Mouse (Mus musculus): ENCODE results near the gene Xrra1. TPM values are rescaled to one million over a fixed set of nuclear protein-coding genes. Genes with fewer than 3 reads are reported as not detected.
A peak's percentile ranks its signal among the peaks of the same experiment; 100 is the strongest.

Gene Xrra1
- polyA plus RNA-seq, 1 experiment from 2014 or later = not detected

DNA sequence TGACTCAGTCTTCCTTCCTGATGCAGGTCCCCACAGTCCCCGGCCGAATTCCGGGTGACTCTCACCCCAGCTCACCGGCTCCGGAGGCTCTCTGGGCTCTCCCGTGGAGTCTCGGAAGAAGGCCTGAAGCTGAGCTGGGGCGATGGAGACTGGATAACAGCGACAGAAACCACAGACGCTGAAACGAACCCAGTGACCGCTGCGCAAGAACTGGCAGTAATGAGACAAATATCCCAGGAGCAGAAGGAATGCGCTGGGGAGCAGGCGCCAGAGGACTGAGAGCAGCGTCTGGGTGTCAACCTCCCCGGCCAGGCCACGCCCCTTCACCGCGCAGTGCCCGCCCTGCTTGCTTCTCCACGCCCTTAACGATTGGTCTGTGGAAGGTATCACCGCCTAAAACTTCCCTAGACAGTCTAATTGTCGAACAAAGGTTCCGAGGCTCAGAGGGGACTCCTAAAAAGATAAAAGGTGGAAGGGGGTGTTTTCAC is 30.8 kb upstream of the Xrra1 start, which contains the start of gene Neu3:
Gene Neu3, minus strand, starts transcription at position 335 of the 488 bp plus-strand sequence.
- Histone ChIP-seq H3K27ac (peak within 1 kb of the TSS; percentile 89), H3K4me3 (peak within 1 kb of the TSS; percentile 71), H3K27me3 (replicated peaks) (no peaks in the 10 kb centered on the region), H3K9me3 (replicated peaks) (no peaks in the 10 kb centered on the region), H3K4me1 (peaks cover 55% of the 10 kb centered on the region), H3K9ac (peak within 1 kb of the TSS; percentile 83), H3K4me2 (peak within 1 kb of the TSS; percentile 78), H3K36me3 (peaks cover 2% of the 10 kb centered on the region)
- ATAC-seq = peak; percentile 93
- under 1% methylated on average over 26 of the region's 26 CpGs for WGBS (ENCODE audit: insufficient replicate concordance)

DNA sequence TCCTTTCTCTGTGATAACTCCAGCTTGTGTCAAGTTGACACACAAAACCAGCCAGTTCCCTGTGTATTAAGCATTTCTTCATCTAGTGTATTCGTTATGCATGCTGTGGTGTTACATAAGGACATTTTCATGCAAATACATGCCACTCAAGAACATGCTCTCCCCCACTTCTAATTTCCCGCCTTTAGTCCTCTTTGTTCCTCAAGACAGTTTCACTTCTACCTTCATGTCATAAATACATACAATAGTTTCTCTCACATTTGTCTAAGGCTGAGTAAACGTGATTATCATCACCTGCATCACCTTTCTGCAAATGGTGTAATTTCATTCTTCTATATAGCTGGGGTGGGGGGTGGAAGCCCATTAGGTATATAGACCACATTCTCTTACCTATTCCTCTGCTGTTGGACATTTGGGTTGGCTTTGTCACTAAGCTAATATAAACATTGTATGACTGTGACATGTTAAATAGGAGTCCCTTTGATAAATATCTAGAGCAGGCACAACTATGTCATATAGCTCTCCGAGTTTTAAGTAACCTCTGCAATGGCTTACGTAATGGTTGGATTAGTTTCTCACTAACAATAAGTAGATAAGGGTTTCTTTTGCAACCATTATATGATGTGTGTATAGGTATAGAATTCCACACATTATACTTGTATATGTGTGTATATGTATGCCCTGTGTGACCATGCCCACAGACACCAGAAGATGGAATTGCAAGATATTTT is 25.6 kb upstream of the Xrra1 start:
- Histone ChIP-seq H3K27ac (no peak overlapping the region), H3K9me3 (replicated peaks) (no peaks in the 10 kb centered on the region), H3K36me3 (peaks cover 23% of the 10 kb centered on the region), H3K4me2 (no peak overlapping the region), H3K9ac (no peak overlapping the region), H3K27me3 (replicated peaks) (no peaks in the 10 kb centered on the region), H3K4me1 (peaks cover 23% of the 10 kb centered on the region), H3K4me3 (no peak overlapping the region)
- WGBS (ENCODE audit: insufficient replicate concordance) = 74% methylated on average over 5 of the region's 5 CpGs
- no peak for ATAC-seq

GRCm38 (mm10) chr7:99833846-99834222 is 25.1 kb upstream of the Xrra1 start:
- Histone ChIP-seq H3K4me2 (no peak overlapping the region), H3K27ac (no peak overlapping the region), H3K9ac (no peak overlapping the region), H3K9me3 (replicated peaks) (no peaks in the 10 kb centered on the region), H3K4me3 (no peak overlapping the region), H3K36me3 (peaks cover 29% of the 10 kb centered on the region), H3K27me3 (replicated peaks) (no peaks in the 10 kb centered on the region), H3K4me1 (peaks cover 18% of the 10 kb centered on the region)
- WGBS (ENCODE audit: insufficient replicate concordance) = 73% methylated on average over 2 of the region's 2 CpGs
- no peak for ATAC-seq

DNA sequence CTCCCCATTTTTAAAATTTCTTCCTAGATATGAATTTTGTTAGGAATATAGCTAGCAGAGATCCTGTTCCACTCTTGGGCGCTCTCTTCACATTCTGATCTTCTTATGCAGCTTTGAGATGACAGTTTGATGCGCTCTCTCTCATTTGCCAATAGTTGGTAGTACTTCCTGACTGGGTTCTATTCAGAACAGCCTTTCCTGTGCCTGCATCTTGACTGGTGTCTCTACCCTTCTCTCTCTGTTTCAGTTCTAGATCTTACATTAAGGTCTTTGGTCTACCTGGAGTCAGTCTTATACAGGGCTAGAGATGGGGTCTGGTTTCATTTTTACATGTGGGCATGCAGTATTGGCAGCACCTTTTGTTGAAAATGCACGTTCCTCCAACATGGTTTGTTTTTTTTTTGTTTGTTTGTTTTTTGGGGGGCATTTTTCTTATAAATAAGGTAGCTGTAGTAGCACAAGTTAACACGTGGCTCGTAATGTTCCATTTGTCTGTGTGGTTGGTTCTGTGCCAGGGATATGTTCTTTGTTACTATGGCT is 24.5 kb upstream of the Xrra1 start:
- Histone ChIP-seq H3K27me3 (replicated peaks) (no peaks in the 10 kb centered on the region), H3K4me1 (peaks cover 17% of the 10 kb centered on the region), H3K9ac (no peak overlapping the region), H3K4me3 (no peak overlapping the region), H3K9me3 (replicated peaks) (no peaks in the 10 kb centered on the region), H3K27ac (no peak overlapping the region), H3K4me2 (no peak overlapping the region), H3K36me3 (peaks cover 34% of the 10 kb centered on the region)
- ATAC-seq = no peak
- 75% methylated on average over 5 of the region's 5 CpGs for WGBS (ENCODE audit: insufficient replicate concordance)

DNA sequence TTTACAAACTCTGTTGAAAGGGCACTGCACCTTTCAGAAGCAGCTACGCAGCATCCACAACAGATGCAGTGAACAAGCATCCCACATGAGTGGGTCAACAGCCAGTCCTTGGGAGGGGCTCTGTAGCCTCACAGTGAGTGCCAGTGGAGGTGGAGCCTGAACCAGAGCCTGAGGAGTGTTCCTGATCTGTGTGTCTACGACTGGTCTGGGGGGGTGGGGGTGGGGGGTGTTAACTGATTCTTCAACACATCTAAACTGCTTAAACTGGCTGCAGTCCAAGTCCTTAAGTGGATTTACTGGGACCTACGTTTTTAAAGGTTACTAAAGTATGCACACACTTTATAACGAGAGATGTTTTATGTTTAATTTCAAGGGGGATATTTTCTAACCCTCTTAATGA is 22.1 kb upstream of the Xrra1 start:
- Histone ChIP-seq H3K9me3 (replicated peaks) (no peaks in the 10 kb centered on the region), H3K4me2 (no peak overlapping the region), H3K4me1 (peaks cover 30% of the 10 kb centered on the region), H3K27ac (no peak overlapping the region), H3K27me3 (replicated peaks) (no peaks in the 10 kb centered on the region), H3K9ac (no peak overlapping the region), H3K4me3 (no peak overlapping the region), H3K36me3 (peaks cover 58% of the 10 kb centered on the region)
- WGBS (ENCODE audit: insufficient replicate concordance) = 65% methylated on average over 4 of the region's 4 CpGs
- no peak for ATAC-seq

- Histone ChIP-seq H3K4me1 (peaks cover 30% of the 10 kb centered on the region), H3K27me3 (replicated peaks) (no peaks in the 10 kb centered on the region), H3K4me2 (no peak overlapping the region), H3K9ac (no peak overlapping the region), H3K4me3 (no peak overlapping the region), H3K36me3 (peaks cover 66% of the 10 kb centered on the region), H3K27ac (no peak overlapping the region), H3K9me3 (replicated peaks) (no peaks in the 10 kb centered on the region)
- ATAC-seq = peak; percentile 52; the same call in 1 of the 2 replicates
- 70% methylated on average over 6 of the region's 6 CpGs for WGBS (ENCODE audit: insufficient replicate concordance)
Measured at GRCm38 (mm10) chr7:99837358-99838071, 21.4 kb upstream of the Xrra1 start.

DNA sequence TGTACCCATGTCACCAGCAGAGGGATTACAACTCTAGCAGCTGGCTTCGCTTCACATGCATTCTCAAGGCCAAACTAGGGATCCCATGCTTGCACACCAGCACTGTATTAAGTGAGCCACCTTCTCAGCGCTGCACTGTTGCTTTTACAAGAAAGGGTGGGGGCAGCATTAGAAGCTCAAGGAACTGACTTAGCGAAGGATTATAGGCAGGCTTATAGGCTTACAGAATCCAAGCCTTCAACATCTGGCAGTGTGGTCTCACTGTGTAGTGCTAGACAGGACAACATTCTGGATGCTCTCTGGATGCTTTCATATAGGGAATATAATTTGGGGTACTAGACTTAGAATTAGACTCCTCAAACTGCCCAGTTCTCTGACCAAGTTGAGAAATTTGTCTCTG is 20.7 kb upstream of the Xrra1 start:
- peaks cover 73% of the 10 kb centered on the region for H3K36me3 ChIP-seq
- 0 out of 2 replicates have a peak, but pooled peaks have one; percentile 8 for ATAC-seq

DNA sequence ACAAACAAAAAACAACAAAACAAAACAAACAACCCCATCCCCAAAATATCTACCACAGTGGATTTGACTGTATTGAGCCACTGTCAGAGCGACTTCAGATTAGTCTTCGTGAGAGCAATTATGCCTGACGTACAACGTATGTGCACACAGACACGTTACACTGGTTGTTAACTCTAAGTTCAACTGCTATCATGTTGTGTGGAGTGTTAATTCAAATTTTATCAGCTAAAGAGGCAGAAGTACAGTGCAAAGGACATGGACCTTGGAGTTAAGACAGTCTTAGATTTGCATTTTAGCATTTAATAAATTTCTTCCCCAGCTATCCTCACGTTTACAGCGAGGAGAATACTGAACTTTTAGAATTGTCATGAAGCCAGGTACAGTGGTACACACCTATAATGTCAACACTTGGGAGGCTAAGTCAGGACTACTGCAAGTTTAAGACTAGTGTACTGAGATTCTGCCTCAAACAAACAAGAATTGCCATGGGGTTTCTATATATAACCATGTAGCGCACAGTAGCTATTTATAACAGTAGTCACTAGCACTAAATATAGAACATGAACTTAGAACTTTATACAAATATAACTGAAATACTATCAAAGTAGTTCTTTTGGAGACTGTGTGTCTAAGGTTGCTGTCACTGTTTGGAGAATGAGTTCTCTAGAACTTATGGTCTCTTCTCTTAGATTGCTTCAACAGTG is 13.2 kb upstream of the Xrra1 start:
- Histone ChIP-seq H3K27ac (no peak overlapping the region), H3K9ac (no peak overlapping the region), H3K36me3 (peaks cover 89% of the 10 kb centered on the region), H3K27me3 (replicated peaks) (no peaks in the 10 kb centered on the region), H3K4me2 (no peak overlapping the region), H3K4me3 (no peak overlapping the region), H3K4me1 (peaks cover 8% of the 10 kb centered on the region; the same call in 1 of the 2 replicates), H3K9me3 (replicated peaks) (no peaks in the 10 kb centered on the region)
- no peak for ATAC-seq
- 92% methylated on average over 8 of the region's 8 CpGs for WGBS (ENCODE audit: insufficient replicate concordance)

More for the DNA sequence above, 20.7 kb upstream of the Xrra1 start:
- no peaks in the 10 kb centered on the region for H3K9me3 ChIP-seq (replicated peaks)
- no peaks in the 10 kb centered on the region for H3K27me3 ChIP-seq (replicated peaks)
- H3K9ac ChIP-seq = no peak overlapping the region
- H3K27ac ChIP-seq = no peak overlapping the region
- no peak overlapping the region for H3K4me3 ChIP-seq
- no peak overlapping the region for H3K4me2 ChIP-seq
- peaks cover 24% of the 10 kb centered on the region for H3K4me1 ChIP-seq
- WGBS (ENCODE audit: insufficient replicate concordance) = 85% methylated on average over 3 of the region's 3 CpGs

DNA sequence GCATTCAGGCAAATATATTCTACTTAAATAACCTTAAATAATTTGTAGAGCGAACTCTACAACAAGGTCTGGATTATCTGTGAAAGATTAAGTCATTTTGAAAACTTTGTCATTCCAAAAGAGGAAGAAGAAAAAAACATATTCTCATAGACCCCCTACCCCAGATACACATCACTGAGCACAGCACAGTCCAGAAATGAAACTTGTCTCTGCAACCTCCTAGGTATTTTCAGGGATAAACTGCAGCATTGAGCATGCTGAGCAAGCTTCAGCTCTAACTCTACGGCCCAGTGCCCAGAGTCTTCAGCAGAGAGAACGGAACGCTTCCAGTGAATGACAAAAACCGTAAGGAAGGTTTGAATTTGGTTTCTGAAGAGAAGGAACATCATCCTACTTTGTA is 8.4 kb upstream of the Xrra1 start:
- H3K27ac ChIP-seq = no peak overlapping the region
- no peak overlapping the region for H3K4me2 ChIP-seq
- H3K9ac ChIP-seq = no peak overlapping the region
- H3K27me3 ChIP-seq (replicated peaks) = no peaks in the 10 kb centered on the region
- H3K4me1 ChIP-seq = peaks cover 9% of the 10 kb centered on the region; the same call in 1 of the 2 replicates
- 84% methylated on average over 5 of the region's 5 CpGs for WGBS (ENCODE audit: insufficient replicate concordance)
- H3K36me3 ChIP-seq = peaks cover 75% of the 10 kb centered on the region
- no peaks in the 10 kb centered on the region for H3K9me3 ChIP-seq (replicated peaks)
- ATAC-seq = no peak
- no peak overlapping the region for H3K4me3 ChIP-seq

DNA sequence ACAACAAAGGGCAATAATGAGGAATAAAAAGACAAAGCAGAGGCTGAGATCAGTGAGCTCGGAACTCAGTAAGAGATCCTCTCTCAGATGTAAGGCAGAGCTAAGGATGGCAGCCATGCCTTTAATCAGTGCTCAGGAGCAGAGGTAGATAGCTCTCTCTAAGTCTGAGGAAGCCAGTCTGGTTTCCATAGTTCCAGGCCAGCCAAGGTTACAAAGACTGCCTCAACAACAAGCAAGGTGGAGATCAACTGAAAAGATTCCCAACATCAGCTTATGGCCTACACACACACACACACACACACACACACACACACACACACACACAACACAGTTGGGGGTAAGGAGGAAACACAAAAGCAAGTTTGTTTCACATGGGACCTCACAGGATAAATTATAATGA is 7.8 kb upstream of the Xrra1 start:
- no peaks in the 10 kb centered on the region for H3K9me3 ChIP-seq (replicated peaks)
- peaks cover 12% of the 10 kb centered on the region for H3K4me1 ChIP-seq
- no peak overlapping the region for H3K4me2 ChIP-seq
- no peak for ATAC-seq
- H3K27ac ChIP-seq = no peak overlapping the region
- no peak overlapping the region for H3K9ac ChIP-seq
- 71% methylated on average over 1 of the region's 1 CpGs for WGBS (ENCODE audit: insufficient replicate concordance)
- H3K27me3 ChIP-seq (replicated peaks) = no peaks in the 10 kb centered on the region
- no peak overlapping the region for H3K4me3 ChIP-seq
- peaks cover 74% of the 10 kb centered on the region for H3K36me3 ChIP-seq

DNA sequence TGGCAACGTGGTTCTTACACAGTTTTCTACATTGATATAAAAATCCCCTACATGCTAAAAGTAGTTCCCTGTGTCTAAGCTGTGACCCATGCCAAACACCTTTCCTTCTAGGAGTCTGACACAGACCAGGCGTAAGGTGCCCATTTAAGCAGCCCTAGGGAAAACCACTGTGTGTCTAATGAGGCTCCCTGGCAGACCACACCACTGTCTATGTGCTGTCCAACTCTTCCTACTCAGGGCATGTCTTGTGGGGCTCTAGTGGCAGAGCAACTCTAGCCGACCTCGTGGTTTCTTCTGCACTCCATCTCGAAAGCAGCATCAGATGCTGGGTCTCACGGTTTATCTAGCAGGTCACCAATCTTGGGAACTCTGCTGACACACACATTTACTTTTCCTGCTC is 7.3 kb upstream of the Xrra1 start:
- WGBS (ENCODE audit: insufficient replicate concordance) = 60% methylated on average over 6 of the region's 6 CpGs
- Histone ChIP-seq H3K27ac (no peak overlapping the region), H3K4me1 (peaks cover 17% of the 10 kb centered on the region), H3K27me3 (replicated peaks) (no peaks in the 10 kb centered on the region), H3K36me3 (peaks cover 74% of the 10 kb centered on the region), H3K4me2 (no peak overlapping the region), H3K9me3 (replicated peaks) (no peaks in the 10 kb centered on the region), H3K4me3 (no peak overlapping the region), H3K9ac (no peak overlapping the region)
- no peak for ATAC-seq
